11 mouse cellular contexts compared by ENCODE assay signal in the genomic region with DNA sequence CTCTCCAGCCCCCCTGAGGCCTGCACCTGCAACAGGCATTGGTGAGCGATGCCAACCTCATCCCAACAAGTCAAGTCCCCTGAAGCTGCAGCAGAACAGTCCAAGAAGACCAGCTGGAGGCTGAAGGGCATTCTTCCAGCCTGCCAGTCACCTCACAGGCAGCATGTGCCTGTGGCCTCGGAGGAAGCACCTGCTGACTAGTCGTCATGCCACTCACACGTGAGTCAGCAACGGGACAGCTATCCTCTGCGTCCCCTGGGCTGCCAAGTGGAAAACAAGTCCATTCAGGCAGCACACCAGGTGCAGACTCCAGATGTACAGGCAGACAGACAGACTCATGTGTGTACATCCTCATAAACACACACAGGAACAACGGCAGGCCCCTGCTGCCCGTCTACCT.
DNase-seq lines count a peak whose midpoint lies in the region; ATAC-seq lines count a peak whose summit lies in the region.
"Had no signal": no experiment of that assay in that cellular context is flagged by ENCODE, and none has a peak within 500 bp of the region (broad histone marks: within the 10 kb centered on the region; RNA-seq: fewer than 3 reads in every experiment).

No protein-coding gene starts in this region.

- no peak overlapping the region for H3K9ac ChIP-seq in hindbrain, embryonic 15.5 days

- no peaks in the 10 kb centered on the region for H3K27me3 ChIP-seq in hindbrain, embryonic 15.5 days
- H3K27me3 ChIP-seq in hindbrain, embryonic 10.5 days (ENCODE audit: insufficient read depth, poor library complexity, severe bottlenecking), result no peaks in the 10 kb centered on the region

- no peaks in the 10 kb centered on the region for H3K4me1 ChIP-seq in hindbrain, embryonic 15.5 days (replicated peaks)
- peaks cover 10% of the 10 kb centered on the region for H3K4me1 ChIP-seq in hindbrain, embryonic 10.5 days (replicated peaks)

- no peak overlapping the region for H3K4me2 ChIP-seq in hindbrain, embryonic 15.5 days

- H3K9me3 ChIP-seq in hindbrain, embryonic 15.5 days, result no peaks in the 10 kb centered on the region
- H3K9me3 ChIP-seq in hindbrain, embryonic 10.5 days, result no peaks in the 10 kb centered on the region
- H3K9me3 ChIP-seq: G1E had no signal

- no peak overlapping the region for H3K27ac ChIP-seq in hindbrain, embryonic 15.5 days (replicated peaks)
- H3K27ac ChIP-seq in hindbrain, embryonic 10.5 days, result no peak overlapping the region
- H3K27ac ChIP-seq: heart, adult 2 months had no signal

- 0 out of 2 replicates have a peak, but pooled peaks have one; percentile 27 for ATAC-seq in hindbrain, embryonic 15.5 days (ENCODE audit: low FRiP score, low read depth)

- 56% methylated on average over 8 of the region's 8 CpGs for WGBS in hindbrain, embryonic 15.5 days
- 82% methylated on average over 8 of the region's 8 CpGs for WGBS in hindbrain, embryonic 10.5 days

- no peak for DNase-seq in hindbrain, embryonic 10.5 days (ENCODE audit: low spot score)
- DNase-seq in A20 (ENCODE audit: low read depth, low spot score), result peak; percentile 88
- peak; percentile 75 for DNase-seq in brain, adult 2 months (ENCODE audit: low read depth, low spot score)
- peak; percentile 51 to 52 for DNase-seq in cerebellum, postnatal 36 days
- DNase-seq in frontal cortex, adult 2 months (ENCODE audit: extremely low spot score in 1 of 2, low spot score in 1 of 2), result no peak
- no peak for DNase-seq in right cerebral cortex, postnatal 25 days
- DNase-seq: heart, adult 2 months; heart, postnatal 4 days; thymus, postnatal 25 days had no signal

- no peaks in the 10 kb centered on the region for H3K36me3 ChIP-seq in hindbrain, embryonic 15.5 days
- no peaks in the 10 kb centered on the region for H3K36me3 ChIP-seq in hindbrain, embryonic 10.5 days
- H3K36me3 ChIP-seq: G1E had no signal

- no peak overlapping the region for H3K4me3 ChIP-seq in hindbrain, embryonic 15.5 days
- H3K4me3 ChIP-seq in hindbrain, embryonic 10.5 days, result no peak overlapping the region
- H3K4me3 ChIP-seq: heart, adult 2 months had no signal

Comparison
In these comparisons a context has a peak if more than half of its experiments do, and no peak if none do; other contexts are left out.
1. DNase-seq: peak in A20 (single experiment), brain, adult 2 months (single experiment) and cerebellum, postnatal 36 days (2 of 2); none in hindbrain, embryonic 10.5 days (single experiment), frontal cortex, adult 2 months (0 of 2) and right cerebral cortex, postnatal 25 days (single experiment).